Mouse (Mus musculus) hindbrain, embryonic 10.5 days (tissue): ENCODE measurements around the gene Slc43a3. TPM values are rescaled to one million over a fixed set of nuclear protein-coding genes. Genes with fewer than 3 reads are reported as not detected.
"Not testable (repeated sequence)": the region's sequence is repeated elsewhere in the genome, so short reads cannot be mapped to it uniquely, and the experiment has no call there.

Source experiments
- DNase-seq: peaks from one replicate; pipeline ENCODE4 v3.0.0-alpha.2; 2017; ENCODE audit warnings: low spot score
- H3K27ac ChIP-seq: fragments of 300-500 bp; sonication (generic); 2 replicates; pipeline ENCODE4 v1.5.1; 2016; ENCODE audit warnings: mild to moderate bottlenecking, moderate library complexity
- H3K27me3 ChIP-seq: fragments of 300-500 bp; sonication (generic); 2 replicates; pipeline ENCODE4 v1.6.1; 2016; ENCODE audit warnings: mild to moderate bottlenecking; ENCODE audit not compliant: poor library complexity, insufficient read depth, severe bottlenecking
- H3K36me3 ChIP-seq: fragments of 300-500 bp; sonication (generic); 2 replicates; pipeline ENCODE4 v1.6.1; 2016; ENCODE audit warnings: mild to moderate bottlenecking, moderate library complexity
- H3K4me1 ChIP-seq: fragments of 300-500 bp; sonication (generic); replicated peaks from 2 replicates; pipeline ENCODE4 v1.6.1; 2016; ENCODE audit warnings: mild to moderate bottlenecking
- H3K4me3 ChIP-seq: fragments of 300-500 bp; sonication (generic); 2 replicates; pipeline ENCODE4 v1.5.1; 2016; ENCODE audit warnings: mild to moderate bottlenecking, moderate library complexity
- H3K9me3 ChIP-seq: fragments of 300-500 bp; sonication (generic); 2 replicates; pipeline ENCODE4 v1.6.1; 2016; ENCODE audit warnings: mild to moderate bottlenecking, moderate library complexity
- WGBS: fragments of 180-500 bp; shearing (Covaris S2); methylation state at CpG from one replicate; pipeline ENCODE4 v1.1.7; 2016; 5-methylcytosine and 5-hydroxymethylcytosine counted together
- polyA plus RNA-seq: library from polyadenylated mRNA; unstranded; fragments of >200 nt; fragmentation: Nextera tagmentation; extraction: Ambion mirVana; gene quantifications from 2 replicates; pipeline ENCODE4 v1.2.1, GENCODE M21; 2016

Gene Slc43a3
- polyA plus RNA-seq, result 21.5 and 26.6 TPM in 2 replicates

DNA sequence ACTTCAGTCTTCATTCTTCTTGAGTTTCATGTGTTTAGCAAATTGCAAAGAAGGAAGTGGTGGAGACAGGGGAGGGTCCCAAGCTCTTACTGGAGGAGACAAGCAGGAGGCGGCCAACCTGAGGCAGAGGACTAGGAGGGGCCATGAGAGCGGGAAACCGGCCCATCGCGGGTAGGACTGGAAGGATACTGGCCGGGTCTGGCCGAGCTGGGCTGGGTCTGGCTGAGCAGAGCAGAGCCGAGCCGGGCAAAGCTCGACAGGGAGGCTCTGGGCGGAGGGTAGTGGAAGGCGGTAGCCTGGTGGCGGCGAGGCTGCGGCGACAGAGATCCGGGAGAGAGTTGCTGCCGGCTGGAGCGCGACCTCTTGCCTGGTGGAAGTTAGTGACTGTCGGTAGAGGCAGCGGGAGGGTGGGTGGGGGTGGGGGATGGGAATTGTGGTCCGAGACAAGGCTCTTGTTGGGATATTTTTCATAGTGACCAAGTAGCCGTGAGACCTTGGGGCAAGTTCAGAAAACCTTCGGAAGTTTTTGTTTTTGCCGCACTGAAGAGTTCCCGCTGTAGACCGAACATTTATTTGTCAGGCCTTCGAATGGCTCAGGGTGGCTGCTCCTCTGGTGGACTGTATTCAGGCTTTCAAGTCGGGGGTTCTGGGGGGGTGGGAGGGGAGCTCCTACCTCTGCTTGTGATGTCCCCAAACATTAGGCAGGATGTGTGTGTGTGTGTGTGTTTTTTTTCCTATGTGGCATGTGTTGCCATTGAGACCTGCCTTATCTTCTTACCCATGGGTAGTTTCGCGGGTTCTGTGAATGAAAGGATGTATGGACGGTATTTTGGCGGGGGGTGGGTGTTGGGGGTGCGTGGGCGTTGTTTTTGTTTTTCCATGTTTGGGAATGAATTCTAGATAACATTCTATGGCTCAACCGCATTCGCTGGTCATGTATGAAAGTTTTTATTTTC lies at the start of gene Slc43a3:
Gene Slc43a3, plus strand, starts transcription at position 106 of the 956 bp plus-strand sequence.
- Histone ChIP-seq H3K4me3 (peak within 1 kb of the TSS; percentile 56), H3K27me3 (no peaks in the 10 kb centered on the region), H3K36me3 (no peaks in the 10 kb centered on the region), H3K9me3 (no peaks in the 10 kb centered on the region), H3K27ac (peak within 1 kb of the TSS; percentile 91), H3K4me1 (peaks cover 22% of the 10 kb centered on the region)
- peak; percentile 82 for DNase-seq
- 24% methylated on average over 38 of the region's 38 CpGs for WGBS

DNA sequence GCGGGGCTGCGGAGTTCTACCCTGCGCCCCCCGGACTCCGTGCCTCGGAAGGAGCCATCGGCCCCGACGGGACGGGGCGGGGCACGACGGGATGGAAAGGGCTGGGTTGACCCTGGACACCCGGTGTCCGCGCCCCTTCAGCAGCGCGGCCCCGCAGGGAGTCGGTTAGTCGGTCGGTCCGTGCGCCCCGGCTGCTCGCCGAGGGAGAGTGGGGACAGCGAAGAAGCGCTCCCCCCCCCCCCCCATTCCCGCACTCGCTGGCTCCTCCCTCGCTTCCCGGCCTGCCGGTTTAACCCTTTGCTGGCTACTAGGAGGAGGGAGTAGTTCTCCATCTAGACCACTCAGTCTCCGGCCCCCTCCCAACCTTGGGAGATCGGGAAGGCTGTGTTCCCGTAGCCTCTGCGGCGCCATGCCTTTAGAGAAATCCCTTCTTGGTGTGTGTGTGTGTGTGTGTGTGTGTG lies 49.5 kb upstream of the Slc43a3 start:
- peaks cover 70% of the 10 kb centered on the region for H3K4me1 ChIP-seq

DNA sequence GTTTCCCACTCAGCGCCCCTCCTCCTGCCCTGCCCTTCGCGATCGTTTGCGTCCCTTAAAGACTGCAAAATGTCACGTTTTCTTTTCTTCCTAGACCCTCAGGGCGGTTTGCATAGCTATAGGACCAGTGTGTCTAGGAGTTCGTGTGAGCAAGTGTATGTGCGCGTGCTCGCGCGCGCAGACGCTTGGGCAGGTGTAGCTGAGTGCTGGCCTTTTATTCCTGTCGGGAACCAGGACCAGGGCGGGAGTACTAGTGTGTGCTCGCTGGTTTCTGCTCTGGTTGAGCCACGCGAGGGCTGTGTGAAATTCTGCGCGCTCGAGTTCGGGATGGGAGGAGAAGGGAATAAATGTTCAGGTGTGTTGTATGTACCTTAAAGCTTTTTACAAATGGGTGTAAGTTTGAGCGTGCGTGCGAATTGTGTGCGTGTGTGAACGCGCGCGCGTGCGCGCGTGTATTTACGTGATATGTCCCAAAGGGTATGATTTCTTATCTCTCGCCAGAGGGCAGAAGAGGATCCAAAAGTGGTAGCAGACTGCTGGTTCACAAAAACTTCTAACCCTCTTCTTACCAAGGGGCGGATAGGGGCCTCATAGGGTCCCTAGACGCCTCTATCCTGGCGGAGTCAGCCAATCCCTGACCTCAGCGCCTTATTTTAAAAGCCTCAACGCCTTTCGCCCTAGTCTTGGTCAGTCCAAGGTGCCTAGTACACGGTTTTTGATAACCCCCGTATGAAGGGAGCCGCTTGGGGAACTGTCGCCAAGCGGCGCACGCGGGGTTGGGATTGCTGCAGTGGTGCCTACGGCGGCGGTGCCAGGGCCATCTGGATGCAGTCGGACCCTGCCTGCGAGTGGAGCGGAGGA lies 48.7 kb upstream of the Slc43a3 start:
- H3K27me3 ChIP-seq, result peaks cover 80% of the 10 kb centered on the region
- peaks cover 65% of the 10 kb centered on the region for H3K4me1 ChIP-seq
- WGBS, result under 1% methylated on average over 58 of the region's 58 CpGs
- peak overlapping the region; percentile 29; the same call in 1 of the 2 replicates for H3K27ac ChIP-seq
- peak; percentile 44 for DNase-seq
- H3K9me3 ChIP-seq, result no peaks in the 10 kb centered on the region
- H3K36me3 ChIP-seq, result no peaks in the 10 kb centered on the region
- peak overlapping the region; percentile 64 for H3K4me3 ChIP-seq

More for the DNA sequence above, 49.5 kb upstream of the Slc43a3 start:
- H3K4me3 ChIP-seq, result peak overlapping the region; percentile 64
- peak; percentile 77 for DNase-seq
- peaks cover 88% of the 10 kb centered on the region for H3K27me3 ChIP-seq
- H3K36me3 ChIP-seq, result no peaks in the 10 kb centered on the region
- WGBS, result under 1% methylated on average over 39 of the region's 39 CpGs
- H3K27ac ChIP-seq, result peak overlapping the region; percentile 77
- no peaks in the 10 kb centered on the region for H3K9me3 ChIP-seq

DNA sequence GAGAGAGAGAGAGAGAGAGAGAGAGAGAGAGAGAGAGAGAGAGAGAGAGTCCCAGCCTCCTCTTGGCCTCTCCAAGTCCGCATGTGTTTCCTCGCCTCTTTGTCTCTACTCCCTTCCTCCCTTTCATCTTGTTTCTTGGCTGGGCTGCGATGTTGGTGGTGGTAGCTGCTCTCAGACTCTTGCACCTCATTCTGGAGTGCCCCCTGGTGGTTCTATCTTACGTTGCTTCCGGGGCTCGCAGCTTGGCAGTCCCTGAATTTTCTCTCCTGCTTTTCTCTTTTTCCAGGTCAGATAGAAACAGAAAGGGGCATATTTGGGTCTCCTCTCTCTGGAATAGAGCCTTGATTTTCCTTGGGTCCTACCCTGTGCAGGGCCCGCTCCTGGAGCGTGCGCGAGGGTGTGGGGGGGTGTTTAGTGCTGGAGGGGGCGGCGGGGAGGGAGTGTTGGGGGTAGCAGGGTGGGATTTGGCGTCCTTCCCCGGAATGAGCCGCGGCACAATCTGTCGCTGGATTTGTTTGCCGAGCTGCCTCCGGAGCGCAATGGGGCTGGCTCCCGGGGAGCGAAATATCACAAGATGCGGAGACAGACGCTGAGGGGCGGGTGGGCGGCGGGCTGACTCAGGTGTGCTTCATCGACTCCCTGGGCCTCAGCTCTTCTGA lies 47.6 kb upstream of the Slc43a3 start:
- DNase-seq, result peak; percentile 80
- peaks cover 69% of the 10 kb centered on the region for H3K27me3 ChIP-seq
- H3K36me3 ChIP-seq, result no peaks in the 10 kb centered on the region
- 1% methylated on average over 28 of the region's 28 CpGs for WGBS
- H3K4me1 ChIP-seq, result peaks cover 53% of the 10 kb centered on the region
- peak overlapping the region; percentile 64 for H3K4me3 ChIP-seq
- no peaks in the 10 kb centered on the region for H3K9me3 ChIP-seq
- H3K27ac ChIP-seq, result 0 out of 2 replicates have a peak overlapping the region, but pooled peaks have one; percentile 35

DNA sequence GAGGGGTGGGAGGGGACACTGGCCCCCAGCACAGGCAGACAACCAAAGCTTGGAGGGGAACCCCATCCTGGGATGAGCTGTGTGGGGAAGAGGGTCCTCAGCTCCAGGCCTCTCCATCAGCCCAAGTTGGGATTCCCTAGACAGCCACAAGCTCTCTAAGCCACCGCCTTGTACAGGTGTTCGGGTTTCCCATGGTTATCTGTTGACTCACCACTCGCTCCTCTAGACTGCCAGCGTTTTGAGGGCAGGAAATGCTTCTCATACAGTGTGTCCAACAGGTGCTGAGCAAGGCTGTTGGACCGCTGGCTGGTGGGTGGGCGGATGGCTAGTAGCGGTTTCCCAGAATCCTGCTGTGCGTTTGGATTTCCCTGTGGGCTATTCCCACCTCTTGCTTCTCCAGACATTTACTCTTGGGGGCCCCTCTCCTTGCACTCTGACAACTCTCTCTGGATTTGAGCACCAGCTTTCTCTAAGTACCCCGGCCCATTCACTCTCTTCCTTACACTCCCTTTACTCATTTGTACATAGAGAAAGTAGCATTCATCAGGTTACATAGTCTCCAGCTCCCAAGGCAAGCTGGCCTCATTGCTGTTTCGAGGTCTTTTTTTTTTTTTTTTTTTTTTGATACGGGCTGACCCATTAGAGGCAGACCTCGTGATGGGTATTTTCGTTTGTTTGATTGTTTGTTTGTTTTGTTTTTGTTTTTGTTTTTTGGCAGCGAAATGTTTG lies 46.9 kb upstream of the Slc43a3 start:
- peak; percentile 28 for DNase-seq
- H3K36me3 ChIP-seq, result no peaks in the 10 kb centered on the region
- H3K27ac ChIP-seq, result 0 out of 2 replicates have a peak overlapping the region, but pooled peaks have one; percentile 35
- H3K27me3 ChIP-seq, result peaks cover 62% of the 10 kb centered on the region
- H3K4me3 ChIP-seq, result peak overlapping the region; percentile 64
- 14% methylated on average over 14 of the region's 14 CpGs for WGBS
- peaks cover 49% of the 10 kb centered on the region for H3K4me1 ChIP-seq
- no peaks in the 10 kb centered on the region for H3K9me3 ChIP-seq

DNA sequence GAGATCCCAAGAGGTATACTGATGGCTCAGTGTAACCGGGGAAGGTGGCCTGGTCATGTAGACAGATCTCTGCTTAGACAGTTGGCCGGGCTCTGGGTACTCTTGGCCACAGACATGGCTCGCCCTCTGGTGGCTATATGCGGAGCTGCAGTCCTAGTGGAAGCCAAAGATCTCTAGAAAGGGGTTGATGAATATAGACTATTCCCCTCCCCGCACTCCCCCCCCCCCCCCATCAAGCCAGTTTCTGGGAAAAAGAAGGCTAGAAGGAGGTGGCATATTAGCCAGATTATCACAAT lies 46.4 kb upstream of the Slc43a3 start:
- Histone ChIP-seq H3K27ac (no peak overlapping the region), H3K27me3 (peaks cover 57% of the 10 kb centered on the region), H3K36me3 (no peaks in the 10 kb centered on the region), H3K9me3 (no peaks in the 10 kb centered on the region), H3K4me1 (peaks cover 48% of the 10 kb centered on the region), H3K4me3 (no peak overlapping the region)
- DNase-seq, result peak; percentile 83
- WGBS, result under 1% methylated on average over 5 of the region's 5 CpGs

DNA sequence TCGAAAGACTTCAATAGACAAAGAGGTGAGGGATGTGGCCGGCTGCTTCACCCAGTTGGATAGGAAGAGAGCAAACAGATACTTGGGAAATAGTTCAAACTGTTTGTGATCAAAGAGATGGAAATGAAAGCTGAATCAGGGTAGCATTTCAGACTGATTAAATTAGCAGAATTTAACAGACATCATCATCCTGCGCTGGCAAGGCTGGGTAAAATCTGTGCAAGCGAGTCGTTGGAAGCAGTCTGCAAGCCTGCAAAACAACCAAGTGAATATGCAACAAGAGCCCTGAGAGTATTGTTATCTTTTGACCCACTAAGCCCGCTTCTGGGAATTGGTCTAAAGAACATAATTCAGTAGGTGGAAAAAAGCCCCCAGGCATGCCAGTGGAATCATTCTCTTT lies 43.0 kb upstream of the Slc43a3 start:
- H3K27ac ChIP-seq, result no peak overlapping the region
- peaks cover 14% of the 10 kb centered on the region for H3K4me1 ChIP-seq
- DNase-seq, result no peak
- no peaks in the 10 kb centered on the region for H3K9me3 ChIP-seq
- no peak overlapping the region for H3K4me3 ChIP-seq
- no peaks in the 10 kb centered on the region for H3K36me3 ChIP-seq
- 62% methylated on average over 6 of the region's 6 CpGs for WGBS
- H3K27me3 ChIP-seq, result peaks cover 23% of the 10 kb centered on the region

DNA sequence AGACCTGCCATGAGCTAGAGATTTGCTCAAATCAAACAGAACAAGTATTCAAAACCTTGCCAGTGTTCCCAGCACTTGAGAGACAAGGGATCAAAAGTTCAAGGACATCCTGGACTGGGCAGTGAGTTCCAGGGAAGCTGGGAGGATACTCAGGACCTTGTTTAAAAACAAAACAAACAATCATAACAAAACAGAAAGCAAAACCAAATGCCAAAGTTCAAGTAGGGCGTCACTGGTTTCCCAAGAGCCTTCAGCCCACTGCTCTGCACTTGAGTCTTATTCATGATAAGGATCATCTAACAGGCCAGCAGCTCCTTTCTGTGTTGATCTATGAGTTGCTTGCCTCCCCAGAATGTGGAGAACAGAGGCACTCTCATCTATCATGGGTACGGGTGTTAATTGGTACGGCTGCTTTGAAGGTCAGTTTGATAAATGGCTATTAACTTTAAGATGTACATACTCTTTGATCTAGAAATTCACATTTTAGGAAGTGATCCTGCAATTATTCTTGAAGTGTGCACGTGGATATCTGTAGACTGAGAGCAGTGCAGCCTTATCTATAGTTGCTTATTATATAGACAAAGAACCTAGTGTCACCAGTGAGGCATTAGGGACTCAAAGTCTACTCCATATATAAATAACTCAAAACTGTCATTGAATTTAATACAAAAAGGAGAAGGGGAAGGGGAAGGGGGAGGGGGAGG lies 40.7 kb upstream of the Slc43a3 start:
- Histone ChIP-seq H3K27me3 (peaks cover 6% of the 10 kb centered on the region), H3K36me3 (no peaks in the 10 kb centered on the region), H3K4me1 (no peaks in the 10 kb centered on the region), H3K9me3 (no peaks in the 10 kb centered on the region), H3K27ac (no peak overlapping the region), H3K4me3 (no peak overlapping the region)
- no peak for DNase-seq
- WGBS, result 77% methylated on average over 4 of the region's 4 CpGs

DNA sequence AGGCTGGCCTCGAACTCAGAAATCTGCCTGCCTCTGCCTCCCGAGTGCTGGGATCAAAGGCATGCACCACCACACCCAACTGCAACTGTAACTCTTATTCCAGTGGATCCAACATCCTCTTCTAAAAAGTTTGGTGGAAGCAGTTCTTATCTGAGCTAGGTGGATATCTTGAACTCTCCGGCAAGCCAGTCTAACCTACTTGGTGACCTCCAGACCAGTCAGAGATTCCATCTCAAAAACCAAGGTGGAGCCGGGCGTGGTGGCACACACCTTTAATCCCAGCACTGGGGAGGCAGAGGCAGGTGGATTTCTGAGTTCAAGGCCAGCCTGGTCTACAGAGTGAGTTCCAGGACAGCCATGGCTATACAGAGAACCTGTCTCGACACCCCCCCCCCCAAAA lies 39.7 kb upstream of the Slc43a3 start:
- DNase-seq, H3K36me3 ChIP-seq, H3K9me3 ChIP-seq, H3K27me3 ChIP-seq, H3K4me3 ChIP-seq, H3K4me1 ChIP-seq, H3K27ac ChIP-seq: not testable (repeated sequence)
- WGBS, result 92% methylated on average over 6 of the region's 6 CpGs

DNA sequence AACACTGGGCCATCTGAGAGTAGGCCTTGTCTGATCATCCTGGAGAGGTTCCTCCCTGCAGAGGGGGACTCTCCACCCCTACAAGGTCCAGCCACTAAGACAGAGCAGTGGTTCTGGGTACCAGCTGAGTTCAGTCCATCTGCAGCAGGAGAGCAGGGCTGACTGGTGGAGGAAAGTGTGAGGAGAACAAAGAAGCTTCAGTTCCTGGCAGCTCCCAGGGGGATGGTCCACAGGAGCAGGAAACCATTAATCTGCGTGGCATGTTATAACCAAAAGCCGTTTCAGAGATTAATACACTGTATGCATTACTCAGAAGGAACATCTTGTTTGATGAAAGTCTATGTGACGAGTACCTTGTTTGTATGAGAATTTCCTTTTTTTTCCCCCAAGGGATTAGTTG lies 23.7 kb upstream of the Slc43a3 start:
- Histone ChIP-seq H3K27me3 (no peaks in the 10 kb centered on the region), H3K4me1 (no peaks in the 10 kb centered on the region), H3K9me3 (no peaks in the 10 kb centered on the region), H3K27ac (no peak overlapping the region), H3K36me3 (no peaks in the 10 kb centered on the region), H3K4me3 (no peak overlapping the region)
- DNase-seq, result no peak
- 72% methylated on average over 3 of the region's 3 CpGs for WGBS

DNA sequence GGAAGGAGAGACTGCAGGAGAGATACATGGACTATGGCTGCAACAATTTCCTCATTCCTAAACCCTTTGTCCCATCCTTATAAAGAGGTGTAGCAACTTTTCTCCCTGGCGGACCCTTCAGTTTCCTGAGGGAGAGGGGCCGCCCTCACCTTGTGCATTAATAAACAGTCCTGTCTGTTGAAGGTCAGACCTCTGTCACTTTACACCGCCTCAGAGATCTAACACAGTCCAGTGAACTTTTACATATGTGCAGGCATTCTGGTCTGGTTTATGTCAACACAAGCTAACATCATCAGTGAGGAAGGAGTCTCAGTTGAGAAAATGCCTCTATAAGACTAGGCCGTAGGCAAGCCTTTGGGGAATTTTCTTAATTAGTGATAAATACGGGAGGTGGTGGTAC lies 22.5 kb upstream of the Slc43a3 start:
- WGBS, result 82% methylated on average over 5 of the region's 5 CpGs
- Histone ChIP-seq H3K27me3 (no peaks in the 10 kb centered on the region), H3K4me3 (no peak overlapping the region)

More for the DNA sequence above, 22.5 kb upstream of the Slc43a3 start:
- Histone ChIP-seq H3K27ac (no peak overlapping the region), H3K36me3 (no peaks in the 10 kb centered on the region), H3K9me3 (no peaks in the 10 kb centered on the region), H3K4me1 (no peaks in the 10 kb centered on the region)
- no peak for DNase-seq
